Mouse (Mus musculus): ENCODE data around the gene Zfp654.

DNA sequence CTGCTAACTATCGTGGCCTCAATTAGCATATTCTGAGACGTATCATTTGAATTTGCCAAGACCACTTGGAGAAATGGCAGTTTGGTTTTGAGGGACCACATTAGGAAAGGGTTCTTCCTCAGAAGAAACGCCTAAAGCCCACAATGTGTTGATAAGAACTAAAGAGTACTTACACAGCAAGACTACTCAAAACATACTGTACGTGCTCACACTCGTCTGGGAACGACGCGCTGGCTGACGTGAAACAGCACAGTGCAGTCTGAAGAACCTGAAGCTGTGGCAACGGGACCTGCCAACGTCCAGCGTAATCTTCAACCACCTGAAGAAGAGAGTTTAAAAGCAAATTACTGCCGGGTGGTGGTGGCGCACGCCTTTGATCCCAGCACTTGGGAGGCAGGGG, 21.2 kb downstream of the Zfp654 start:
- TF ChIP-seq ZNF384 (IDR thresholded peaks at IDR 0.05; ENCODE audit: low read depth, low read length) (no peak), ZC3H11A (IDR thresholded peaks at IDR 0.05; ENCODE audit: borderline replicate concordance, low read depth, low read length) (no peak), MAFK (IDR thresholded peaks at IDR 0.05; ENCODE audit: insufficient read depth, low read depth, low read length) (no peak), CHD2 (IDR thresholded peaks at IDR 0.05; ENCODE audit: low read depth, low read length) (no peak), HCFC1 (IDR thresholded peaks at IDR 0.05; ENCODE audit: borderline replicate concordance, insufficient read depth, low read length) (no peak)
